8 mouse cellular contexts compared by ENCODE assay signal in the genomic region with DNA sequence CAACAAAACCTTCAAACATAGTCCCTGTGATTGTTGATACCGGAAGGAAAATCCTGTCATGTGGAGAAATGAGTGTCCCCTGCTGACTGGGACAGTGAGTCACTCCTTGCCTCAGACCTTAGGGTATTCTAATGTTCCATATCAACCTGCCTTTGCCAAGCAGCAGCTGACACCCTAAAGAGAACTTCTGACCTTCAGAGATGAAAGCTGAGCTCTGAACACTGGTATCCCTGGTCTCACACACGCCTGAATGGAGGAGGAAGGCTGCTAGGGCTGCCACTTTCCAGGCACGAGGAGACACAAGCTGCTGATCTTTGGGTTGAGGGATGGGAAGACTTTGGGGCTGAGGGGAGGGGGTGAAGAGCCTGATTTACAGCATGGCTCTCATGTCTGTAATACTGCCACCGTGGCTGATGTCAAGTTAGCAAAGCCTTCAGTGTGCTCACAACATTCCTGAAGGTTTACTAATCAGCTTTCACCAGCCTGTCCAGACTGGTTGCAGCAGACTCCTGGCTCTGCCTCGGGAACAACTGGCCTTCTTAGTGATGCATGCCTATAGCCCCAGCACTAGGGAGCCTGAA. TPM values are rescaled to one million over a fixed set of nuclear protein-coding genes. Genes with fewer than 3 reads are reported as not detected.
DNase-seq lines count a peak whose midpoint lies in the region; ATAC-seq lines count a peak whose summit lies in the region.

No protein-coding gene starts in this region.

- DNase-seq in adipocyte (ENCODE audit: low spot score): peak; percentile 76
- peak; percentile 85 for DNase-seq in fat pad, adult 2 months (ENCODE audit: extremely low read depth, low read depth, low spot score)
- DNase-seq in lung, postnatal 25 days (ENCODE audit: low spot score): peak; percentile 67
- no peak for DNase-seq in layer of hippocampus, postnatal 36 days
- no peak for DNase-seq in midbrain, embryonic 11.5 days (ENCODE audit: low spot score, missing footprints)
- DNase-seq in left cerebral cortex, postnatal 14 days (ENCODE audit: low spot score in 2 of 2): no peak

- H3K27me3 ChIP-seq in intestine, embryonic 16.5 days (replicated peaks; ENCODE audit: control insufficient read depth, insufficient read depth, low read length): no peaks in the 10 kb centered on the region
- no peaks in the 10 kb centered on the region for H3K27me3 ChIP-seq in midbrain, embryonic 11.5 days (ENCODE audit: control insufficient read depth, insufficient read depth, low read length)

- H3K9ac ChIP-seq in intestine, embryonic 16.5 days (ENCODE audit: low read depth, low read length): no peak overlapping the region
- H3K9ac ChIP-seq in midbrain, embryonic 11.5 days (ENCODE audit: low read length): no peak overlapping the region

- no peak overlapping the region for H3K4me2 ChIP-seq in intestine, embryonic 16.5 days (ENCODE audit: low read depth, low read length)
- no peak overlapping the region for H3K4me2 ChIP-seq in midbrain, embryonic 11.5 days

- H3K27ac ChIP-seq in intestine, embryonic 16.5 days (ENCODE audit: low read length): peak overlapping the region; percentile 23
- no peak overlapping the region for H3K27ac ChIP-seq in midbrain, embryonic 11.5 days (ENCODE audit: low read depth, low read length)

- intact Hi-C loops in left cerebral cortex, postnatal 14 days (cut with DNase I): no loop called here

- peaks cover 13% of the 10 kb centered on the region; the same call in 1 of the 2 replicates for H3K4me1 ChIP-seq in intestine, embryonic 16.5 days (ENCODE audit: control insufficient read depth, insufficient read depth, low read length)
- no peaks in the 10 kb centered on the region for H3K4me1 ChIP-seq in midbrain, embryonic 11.5 days (ENCODE audit: control insufficient read depth, insufficient read depth, low read length)

- peak; percentile 10; the same call in 1 of the 2 replicates for ATAC-seq in intestine, embryonic 16.5 days
- no peak for ATAC-seq in megakaryocyte-erythroid progenitor cell, adult 5-6 weeks (replicated peaks; ENCODE audit: low FRiP score, low TSS enrichment, poor library complexity, severe bottlenecking)
- ATAC-seq in midbrain, embryonic 11.5 days (ENCODE audit: low FRiP score): no peak

- H3K36me3 ChIP-seq in intestine, embryonic 16.5 days (ENCODE audit: control insufficient read depth, insufficient read depth, low read length): no peaks in the 10 kb centered on the region
- no peaks in the 10 kb centered on the region for H3K36me3 ChIP-seq in midbrain, embryonic 11.5 days (ENCODE audit: control insufficient read depth, insufficient read depth, low read length)

- no peaks in the 10 kb centered on the region for H3K9me3 ChIP-seq in intestine, embryonic 16.5 days (ENCODE audit: control insufficient read depth, low read length)
- peaks cover 3% of the 10 kb centered on the region; the same call in 1 of the 2 replicates for H3K9me3 ChIP-seq in midbrain, embryonic 11.5 days (ENCODE audit: control insufficient read depth, low read length)

- 22% methylated on average over 5 of the region's 5 CpGs for WGBS in intestine, embryonic 16.5 days
- WGBS in midbrain, embryonic 11.5 days: 66% methylated on average over 5 of the region's 5 CpGs

- no peak overlapping the region for H3K4me3 ChIP-seq in intestine, embryonic 16.5 days (ENCODE audit: low read length)
- H3K4me3 ChIP-seq in midbrain, embryonic 11.5 days (ENCODE audit: low read depth, low read length): no peak overlapping the region

RNA-seq across cellular contexts. Expression of a gene that starts 58.1 kb away (rescaled TPM):
- polyA plus RNA-seq in intestine, embryonic 16.5 days (2015; fragmentation: Nextera tagmentation; extraction: Ambion mirVana): 12.9 and 14.2 TPM in 2 replicates
- 70.5 and 87.2 TPM in 2 replicates for total RNA-seq in megakaryocyte-erythroid progenitor cell, adult 5-6 weeks (2014; fragmentation: Nextera tagmentation)
- 111 and 152 TPM in 2 replicates for total RNA-seq in megakaryocyte-erythroid progenitor cell, adult 5-6 weeks (2017)
- 10 to 100 TPM; 43.0 to 44.8 TPM for total RNA-seq in layer of hippocampus, postnatal 36 days (2021)
- polyA plus RNA-seq in midbrain, embryonic 11.5 days (2014; fragmentation: Nextera tagmentation; extraction: Ambion mirVana): 27.6 and 28.5 TPM in 2 replicates
- 10 to 100 TPM; 31.5 to 33.5 TPM for total RNA-seq in left cerebral cortex, postnatal 14 days (2021)

Comparison
In these comparisons a context has a peak if more than half of its experiments do, and no peak if none do; other contexts are left out.
1. DNase-seq: peak in adipocyte (single experiment), fat pad, adult 2 months (single experiment) and lung, postnatal 25 days (single experiment); none in layer of hippocampus, postnatal 36 days (0 of 2), midbrain, embryonic 11.5 days (single experiment) and left cerebral cortex, postnatal 14 days (0 of 2).